Mouse (Mus musculus) WW6 (cell line): ENCODE results near the gene Ulk1.
"Not testable (repeated sequence)": the region's sequence is repeated elsewhere in the genome, so short reads cannot be mapped to it uniquely, and the experiment has no call there.

Experiments
- DNase-seq: peaks from one replicate; pipeline ENCODE4 v3.0.0-alpha.2; 2013; ENCODE audit warnings: low read depth, low spot score

Ulk1 gene

DNA sequence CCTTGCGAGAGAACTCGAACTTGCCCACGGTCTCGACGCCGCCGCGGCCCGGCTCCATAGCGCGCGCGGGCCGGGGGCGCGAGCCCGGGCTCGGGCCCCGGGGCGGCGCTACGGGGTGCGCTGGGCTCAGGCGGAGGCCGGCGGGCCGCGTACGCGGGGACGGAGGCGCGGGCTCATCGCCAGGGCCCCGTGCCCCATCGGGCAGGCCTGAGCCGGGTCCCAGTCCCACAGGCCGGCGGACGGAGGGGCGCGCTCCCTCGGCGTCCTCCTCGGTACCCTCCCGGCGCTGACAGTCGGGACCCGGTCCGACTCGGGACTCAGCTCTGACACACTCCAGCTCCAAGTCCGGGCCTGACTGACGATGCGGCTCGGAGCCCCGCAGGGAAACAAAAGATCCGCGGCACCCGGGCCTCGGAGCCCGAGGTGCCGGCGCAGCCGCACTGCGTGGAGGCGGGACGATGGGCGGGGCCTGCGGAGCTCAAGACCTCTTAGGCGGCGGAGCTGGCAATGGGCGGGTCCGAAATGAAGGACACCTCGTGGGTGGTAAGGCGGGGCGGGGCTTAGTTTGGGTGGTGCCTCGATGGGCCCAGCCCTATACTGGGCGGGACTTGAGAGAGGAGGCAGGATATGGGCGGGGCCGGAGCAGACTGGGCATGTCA lies at the start of gene Ulk1:
Gene Ulk1 (minus strand): TSS at position 431 of the 659 bp plus-strand sequence.
- peak; percentile 99 for DNase-seq

DNA sequence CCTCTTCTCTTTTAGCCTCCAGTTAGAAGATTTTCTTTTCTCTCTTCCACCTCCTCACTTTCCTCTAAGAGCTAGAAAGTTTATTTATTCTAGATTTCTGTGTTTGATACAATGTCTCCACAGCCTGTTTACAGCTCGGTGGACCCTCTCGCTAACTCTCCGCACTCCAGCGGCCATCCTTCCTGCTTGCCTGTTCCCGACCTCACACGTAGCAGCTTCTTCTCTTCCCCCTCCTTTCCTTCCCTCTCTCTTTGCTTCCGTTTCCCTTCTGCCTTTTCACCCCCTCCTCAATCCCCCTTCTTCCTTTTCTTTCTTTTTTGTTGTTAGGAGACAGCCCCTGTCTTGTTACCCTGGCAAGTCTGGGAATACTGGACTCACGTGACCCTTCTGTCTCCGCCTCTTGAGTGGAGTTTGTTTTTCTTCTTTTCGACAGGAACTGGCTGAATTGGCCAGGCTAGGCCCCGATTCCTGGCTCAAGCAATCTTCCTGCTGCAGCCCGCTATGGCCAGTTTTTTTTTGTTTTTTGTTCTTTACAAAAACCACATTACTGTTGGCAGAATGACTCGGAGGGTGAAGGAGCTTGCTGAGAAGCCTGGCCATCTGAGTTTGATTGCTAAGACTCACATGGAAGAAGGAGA lies 49.2 kb upstream of the Ulk1 start:
- no peak for DNase-seq

DNA sequence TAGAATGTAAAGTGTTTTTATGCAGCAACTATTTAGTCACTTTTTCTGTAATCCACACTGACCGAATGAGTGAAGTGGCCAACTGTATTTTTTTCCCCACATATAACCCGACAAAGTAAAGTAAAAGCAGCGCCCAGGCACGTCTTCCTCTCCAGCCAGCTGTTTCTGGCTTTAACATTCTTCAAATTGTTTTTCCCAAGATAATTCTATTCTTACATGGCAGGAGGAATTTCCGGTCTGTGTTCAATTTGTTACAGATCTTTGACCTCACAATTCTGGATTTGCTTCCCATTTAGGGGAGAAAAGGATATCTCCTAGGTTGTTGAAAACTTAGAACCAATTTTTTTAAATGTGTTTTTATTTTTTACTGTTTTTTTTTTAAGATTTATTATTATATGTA lies 47.2 kb upstream of the Ulk1 start:
- no peak for DNase-seq

DNA sequence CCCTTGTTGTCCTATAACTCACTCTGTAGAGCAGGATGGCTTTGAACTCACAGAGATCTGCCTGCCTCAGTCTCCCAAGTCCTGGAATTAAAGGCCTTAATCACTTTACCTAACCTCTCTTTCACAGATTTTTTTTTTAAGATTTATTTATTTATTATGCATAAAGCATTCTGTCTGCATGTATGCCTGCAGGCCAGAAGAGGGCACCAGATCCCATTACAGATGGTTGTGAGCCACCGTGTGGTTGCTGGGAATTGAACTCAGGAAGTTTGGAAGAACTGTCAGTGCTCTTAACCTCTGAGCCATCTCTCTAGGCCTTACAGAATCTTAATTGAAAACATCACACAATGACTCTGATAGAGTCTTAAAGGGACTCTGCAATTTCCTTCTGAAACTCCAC lies 43.1 kb upstream of the Ulk1 start:
- DNase-seq = no peak

DNA sequence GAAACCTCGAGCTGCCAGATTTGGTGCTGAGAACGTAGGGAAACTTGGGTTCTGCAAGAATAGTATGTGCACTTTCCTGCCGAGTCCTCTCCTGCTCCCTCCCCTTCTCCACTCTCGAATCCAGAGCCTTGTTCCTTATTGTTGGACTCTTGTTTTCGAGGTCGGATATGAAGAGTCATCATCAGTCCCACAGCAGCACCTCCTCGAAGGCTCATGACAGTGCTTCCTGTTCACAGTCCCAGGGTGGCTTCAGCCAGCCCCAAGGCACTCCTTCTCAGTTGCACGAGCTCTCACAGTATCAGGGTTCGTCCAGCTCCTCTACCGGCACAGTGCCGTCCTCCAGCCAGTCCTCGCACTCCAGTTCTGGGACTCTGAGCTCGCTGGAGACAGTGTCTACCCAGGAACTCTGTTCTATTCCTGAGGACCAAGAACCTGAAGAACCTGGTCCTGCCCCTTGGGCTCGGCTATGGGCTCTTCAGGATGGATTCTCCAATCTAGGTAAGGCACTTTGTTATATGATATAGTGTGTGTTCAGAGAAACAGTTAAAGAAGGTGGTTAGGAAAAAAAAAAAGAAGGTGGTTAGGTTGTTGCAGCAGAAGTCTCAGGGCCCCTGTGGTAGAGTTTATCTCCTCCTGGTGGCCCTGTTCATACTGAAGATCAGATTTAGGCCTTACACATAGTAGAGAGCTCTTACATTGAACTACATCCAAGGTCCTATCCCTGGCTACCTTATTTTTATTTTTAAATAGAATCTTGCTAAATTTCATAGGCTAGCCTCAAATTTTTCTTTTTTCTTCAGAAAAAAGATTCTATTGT lies 31.4 kb upstream of the Ulk1 start:
- no peak for DNase-seq

DNA sequence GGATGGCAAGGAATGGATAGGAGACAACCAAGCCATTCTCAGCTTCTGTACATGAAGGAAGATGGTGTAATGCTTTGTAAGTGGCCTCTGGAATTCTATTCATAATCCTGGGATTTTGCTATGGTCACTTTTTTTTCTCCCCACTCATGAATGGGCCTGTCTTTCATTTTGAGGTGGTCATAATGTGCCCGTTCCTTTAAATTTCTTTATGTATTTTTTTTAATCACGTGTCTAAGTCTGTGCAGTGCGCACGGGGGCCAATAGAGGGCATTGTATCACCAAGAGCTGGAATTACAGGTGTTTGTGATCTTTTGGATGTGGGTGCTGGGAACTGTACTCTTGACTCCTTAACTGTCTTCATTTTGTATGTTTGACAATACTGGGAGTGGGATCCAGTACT lies 30.6 kb upstream of the Ulk1 start:
- DNase-seq = peak; percentile 46

DNA sequence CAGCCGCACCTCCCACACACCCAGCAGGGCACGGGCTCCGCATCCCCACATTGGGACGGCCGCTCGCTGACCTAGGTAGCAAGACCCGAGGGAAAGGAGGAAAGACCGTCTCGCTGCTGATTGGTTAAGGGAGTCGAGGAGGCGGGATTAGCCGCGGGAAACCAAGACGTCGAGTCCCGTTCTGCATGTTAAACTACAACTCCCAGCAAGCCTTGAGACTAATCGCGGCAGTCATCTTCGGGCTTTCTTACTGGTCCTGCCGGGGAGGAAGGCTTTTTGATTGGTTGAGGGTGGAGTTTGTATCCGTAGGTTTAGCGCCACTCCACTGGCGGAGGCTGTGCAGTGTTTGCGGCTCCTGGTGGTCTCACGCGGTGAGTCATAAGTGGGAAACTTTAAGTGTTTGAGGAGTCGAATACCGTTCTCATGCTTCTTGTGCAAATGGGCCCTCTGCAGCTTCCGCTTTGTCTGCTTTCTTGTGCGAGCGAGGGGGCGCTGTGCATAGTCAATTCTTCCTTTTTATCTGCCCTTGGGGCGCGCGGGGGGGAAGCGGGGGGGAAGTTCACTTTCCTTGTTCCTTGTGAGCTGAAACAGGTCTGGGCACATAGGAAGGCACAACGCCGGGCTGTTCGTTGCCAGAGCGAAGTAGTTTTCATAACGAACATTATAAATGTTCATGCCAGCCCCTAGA lies 29.9 kb upstream of the Ulk1 start, which contains the start of the genes Hscb and Chek2:
Gene Hscb (minus strand): TSS at position 100 of the 688 bp plus-strand sequence.
Gene Chek2 (plus strand): TSS at position 302 of the 688 bp plus-strand sequence.
- DNase-seq = peak; percentile 97

DNA sequence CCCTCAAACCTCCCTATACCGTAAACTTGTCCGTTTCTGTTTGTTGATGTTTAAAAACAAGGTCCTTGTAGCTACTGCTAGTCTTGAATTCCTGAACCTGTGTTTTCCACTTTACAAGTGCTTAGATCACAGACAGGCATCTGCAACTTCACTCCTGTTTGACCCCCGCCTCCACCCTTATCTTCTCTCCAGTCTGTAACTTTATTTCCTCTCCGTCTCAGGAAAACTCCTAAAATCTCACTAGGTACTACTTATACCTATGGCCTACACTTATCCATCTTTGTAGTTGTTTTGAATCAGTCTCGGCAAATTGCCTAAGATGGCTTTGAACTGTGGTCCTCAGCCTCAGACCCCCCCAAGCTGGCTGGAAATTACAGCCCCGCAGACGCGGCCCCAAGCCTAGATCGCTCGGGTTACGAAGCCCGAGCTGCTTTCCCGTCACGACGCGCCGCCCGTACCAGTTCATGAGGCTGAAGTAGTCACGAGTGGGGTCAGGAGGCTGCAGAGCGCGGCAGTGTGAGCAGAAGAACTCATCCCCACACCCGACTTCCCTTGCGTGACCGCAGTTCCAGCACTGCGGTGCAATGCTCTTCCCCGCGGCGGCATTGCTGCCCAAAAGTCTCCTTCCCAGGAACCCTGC lies 29.3 kb upstream of the Ulk1 start:
- no peak for DNase-seq

DNA sequence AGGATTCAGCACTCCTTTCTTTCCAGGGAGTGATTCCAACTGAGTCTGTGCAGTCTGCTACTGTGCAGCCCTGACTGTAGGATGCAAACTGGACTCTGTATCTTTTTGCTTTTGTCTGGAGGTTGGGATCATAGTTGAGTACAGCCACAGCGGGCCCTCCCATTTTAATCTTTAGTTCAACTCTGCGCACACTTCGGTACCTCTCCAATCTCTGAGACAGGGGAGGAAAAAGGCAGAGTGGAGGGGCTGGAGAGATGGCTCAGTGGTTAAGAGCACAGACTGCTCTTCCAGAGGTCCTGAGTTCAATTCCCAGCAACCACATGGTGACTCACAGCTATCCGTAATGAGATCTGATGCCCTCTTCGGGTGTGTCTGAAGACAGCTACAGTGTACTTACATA lies 28.1 kb upstream of the Ulk1 start:
- DNase-seq = not testable (repeated sequence)

DNA sequence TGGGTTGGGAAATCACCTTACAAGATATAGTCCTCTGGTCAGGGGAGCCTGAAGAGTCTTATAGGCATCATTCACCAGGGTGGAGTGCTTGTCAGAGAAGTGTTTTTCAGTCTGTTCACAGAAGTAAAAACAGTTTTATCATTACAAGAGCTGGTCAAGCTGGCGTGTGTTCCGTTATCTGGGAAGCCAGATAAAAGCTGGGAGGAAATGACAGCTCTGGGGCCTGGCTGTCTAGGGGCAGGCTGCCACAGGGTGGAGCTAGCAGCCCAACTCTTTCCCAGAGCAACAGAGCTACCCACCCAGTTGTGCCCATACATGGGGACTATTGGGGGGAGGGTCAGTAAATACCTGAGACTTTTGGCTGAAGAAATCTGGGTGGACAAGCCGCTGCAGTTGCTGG lies 26.1 kb upstream of the Ulk1 start:
- DNase-seq = no peak

DNA sequence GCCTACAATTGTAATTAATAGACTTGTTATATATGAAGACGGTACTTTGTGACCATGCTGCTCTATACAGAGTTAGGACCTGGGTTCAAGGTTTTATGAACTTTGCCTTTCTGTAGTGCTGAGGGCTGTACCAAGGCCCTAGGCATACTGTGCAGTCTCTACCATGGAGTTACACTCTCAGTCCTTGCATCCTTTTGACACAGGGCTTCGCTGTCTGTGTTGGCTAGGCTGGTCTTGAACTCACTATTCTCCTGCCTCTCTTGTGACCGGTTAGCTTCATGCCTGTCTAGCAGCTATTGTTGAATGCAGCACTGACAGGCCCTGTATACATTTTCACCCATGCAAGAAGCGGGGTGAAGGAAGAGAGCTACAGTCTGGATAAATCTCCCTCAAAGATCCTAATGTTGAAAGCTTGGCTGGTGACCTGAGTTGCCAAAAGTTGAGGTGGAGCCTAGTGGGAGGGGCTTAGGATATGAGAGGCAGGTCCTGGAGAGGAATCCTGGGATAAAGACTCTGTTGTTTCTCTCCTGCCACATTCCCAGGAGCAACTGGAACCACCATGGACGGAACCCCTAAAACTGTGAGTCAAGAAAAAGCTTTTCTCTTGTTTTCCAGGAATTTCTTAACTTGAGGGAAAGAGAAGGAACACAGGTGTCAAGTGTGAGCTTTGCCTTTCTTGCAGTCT lies 21.3 kb upstream of the Ulk1 start:
- no peak for DNase-seq

DNA sequence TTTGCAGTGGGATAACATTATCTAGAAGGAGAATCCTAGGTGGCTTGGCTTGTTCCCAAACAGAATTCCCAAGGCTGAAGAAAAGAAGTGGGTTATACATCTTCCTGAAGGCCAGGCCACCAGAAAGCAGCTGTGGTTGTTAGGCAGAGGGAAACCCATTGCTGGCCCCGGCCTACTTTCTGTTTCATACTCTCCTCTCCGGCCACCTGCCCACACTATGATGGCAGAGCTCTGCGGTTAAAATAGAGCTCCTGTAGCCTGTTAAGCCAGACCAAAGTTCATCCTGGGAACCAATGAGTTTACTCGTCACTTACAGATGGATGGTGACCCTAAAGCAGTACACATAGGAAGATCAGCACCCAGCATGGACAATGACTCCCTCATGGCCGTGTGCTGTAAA lies 17.7 kb upstream of the Ulk1 start:
- no peak for DNase-seq

DNA sequence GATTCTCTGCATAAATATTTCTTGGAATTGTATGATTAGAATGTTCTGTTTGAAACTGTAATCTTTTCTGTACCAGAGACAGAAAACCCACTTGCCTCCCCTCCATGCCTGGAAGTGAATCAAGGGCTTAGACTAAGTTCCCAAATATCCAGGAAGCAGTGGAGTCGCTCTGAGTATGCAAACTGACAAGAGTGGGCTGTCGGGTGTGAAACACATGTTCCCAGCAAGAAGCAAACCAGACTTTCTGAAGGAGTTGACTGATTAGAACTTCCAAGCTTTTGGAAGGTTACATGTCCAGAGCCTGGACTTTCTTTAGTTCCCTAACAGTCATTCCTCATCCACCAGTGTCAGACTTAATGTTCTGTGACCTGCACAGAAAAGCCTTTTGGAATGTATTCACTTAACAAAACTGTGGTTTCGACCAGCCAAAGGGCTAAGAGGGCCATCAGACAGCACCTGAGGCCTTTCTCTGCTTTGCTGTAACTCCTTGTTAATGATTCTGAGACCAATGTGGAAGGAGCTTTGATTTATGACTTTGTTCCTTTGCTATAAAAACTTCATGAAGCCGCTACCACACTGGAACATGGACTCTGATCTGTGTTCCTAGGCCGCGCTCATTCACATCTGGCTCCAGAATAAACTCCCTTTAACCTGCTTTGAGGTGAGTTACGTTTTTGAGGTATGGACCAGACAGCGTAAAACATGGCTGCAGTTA lies 17.0 kb upstream of the Ulk1 start:
- no peak for DNase-seq

DNA sequence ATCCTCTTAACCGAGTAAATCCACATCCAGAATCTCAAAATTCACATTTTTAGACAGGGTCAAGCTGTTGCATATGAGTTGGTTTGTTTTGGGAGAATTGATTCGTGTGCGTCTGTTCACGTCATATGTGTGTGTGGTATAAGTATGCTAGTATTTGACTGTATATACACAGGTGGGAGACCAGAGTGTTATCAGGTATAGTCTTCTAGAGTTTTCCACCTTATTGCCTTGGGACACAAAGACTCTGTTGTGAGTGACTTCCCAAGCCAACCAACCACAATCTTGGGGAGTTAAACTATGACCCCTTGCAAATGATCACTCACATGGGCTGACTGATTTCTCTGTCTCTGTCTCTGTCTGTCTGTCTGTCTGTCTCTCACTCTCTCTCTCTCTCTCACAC lies 14.5 kb upstream of the Ulk1 start:
- DNase-seq = no peak

DNA sequence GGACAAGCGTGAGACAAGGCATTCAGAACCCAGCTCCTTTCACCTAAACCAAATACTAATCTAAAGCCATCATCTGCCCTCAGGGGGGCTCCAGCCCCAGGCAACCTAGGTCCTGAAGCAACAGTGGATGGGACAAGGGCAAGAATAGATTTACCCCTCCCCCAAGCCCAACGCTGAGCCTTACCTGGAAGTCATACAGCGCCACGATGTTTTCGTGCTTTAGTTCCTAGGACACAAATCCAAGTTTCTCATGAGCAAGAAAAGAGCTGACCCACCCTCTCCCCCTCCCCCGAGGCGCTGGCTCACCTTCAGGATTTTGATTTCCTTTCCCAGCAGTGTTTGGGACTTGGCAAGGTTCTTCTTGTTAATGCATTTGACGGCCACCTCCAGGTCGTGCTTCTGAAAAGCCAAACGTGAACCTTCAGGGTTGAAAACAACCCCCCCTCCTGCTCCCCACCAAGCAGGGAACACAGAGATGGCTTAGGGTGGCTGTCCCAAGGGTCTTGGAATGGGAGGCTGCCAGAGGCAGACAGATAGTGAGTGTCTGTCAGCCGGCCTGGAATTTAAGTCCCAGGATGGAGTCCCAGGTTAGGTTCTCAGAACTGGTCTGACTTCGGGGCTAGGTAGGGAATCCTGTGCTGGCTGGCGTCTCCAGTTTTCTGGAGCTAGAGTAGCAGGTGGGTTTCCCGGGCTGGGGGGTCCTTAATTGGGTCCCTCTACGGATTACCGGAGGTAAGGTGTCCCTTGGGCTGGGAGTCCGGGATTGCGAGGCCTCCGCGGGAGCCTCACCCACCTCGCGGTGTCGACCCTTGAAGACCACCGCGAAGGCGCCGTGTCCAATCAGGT lies 853 bp downstream of the Ulk1 start:
- DNase-seq = no peak

DNA sequence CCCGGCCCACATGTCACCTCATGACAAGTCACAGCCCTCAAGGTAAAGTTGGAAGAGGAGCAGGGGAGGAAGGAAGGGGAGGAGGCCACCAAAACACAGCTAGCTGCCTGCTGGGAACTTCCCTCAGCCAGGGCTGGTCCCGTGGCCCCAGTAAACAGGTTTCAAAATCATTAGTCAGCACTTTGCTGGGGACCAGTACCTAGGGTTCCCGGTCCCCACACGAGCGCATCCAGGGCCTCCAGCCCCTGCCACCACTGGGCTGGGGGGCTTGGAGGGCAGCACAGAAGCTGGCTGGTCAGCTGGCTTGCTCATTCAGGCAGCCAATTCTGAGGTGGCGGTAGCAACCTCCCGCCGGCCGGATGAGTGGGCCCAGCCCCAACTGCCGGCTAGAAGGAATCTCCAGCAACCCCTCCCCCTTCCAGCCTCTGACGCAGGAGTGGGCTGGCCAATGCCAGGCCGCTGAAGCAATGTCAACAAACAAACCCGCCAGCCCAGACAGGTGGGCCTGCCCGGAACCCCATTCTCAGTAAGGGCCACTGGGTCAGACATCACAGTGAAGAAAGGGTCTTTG lies 1.8 kb downstream of the Ulk1 start:
- no peak for DNase-seq

DNA sequence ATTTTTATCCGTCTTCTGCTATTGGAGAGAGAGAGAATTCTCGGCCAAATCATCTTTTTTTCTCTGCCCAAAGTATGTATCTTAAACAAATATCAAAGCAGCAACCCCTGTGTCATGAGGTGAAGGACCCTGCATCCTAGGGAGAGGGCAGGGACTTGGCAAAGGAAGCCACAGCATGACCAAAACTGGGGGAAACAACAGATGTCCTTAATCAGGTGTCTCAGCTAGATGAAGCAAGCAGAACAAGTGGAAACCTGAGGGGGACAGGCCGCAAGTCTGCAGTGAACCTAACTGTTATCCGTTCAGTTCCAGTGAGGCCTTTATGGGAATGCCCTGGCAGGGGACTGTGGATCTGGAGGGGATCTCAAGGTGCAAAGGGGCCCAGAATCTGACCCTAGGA lies 2.4 kb downstream of the Ulk1 start:
- DNase-seq = no peak

DNA sequence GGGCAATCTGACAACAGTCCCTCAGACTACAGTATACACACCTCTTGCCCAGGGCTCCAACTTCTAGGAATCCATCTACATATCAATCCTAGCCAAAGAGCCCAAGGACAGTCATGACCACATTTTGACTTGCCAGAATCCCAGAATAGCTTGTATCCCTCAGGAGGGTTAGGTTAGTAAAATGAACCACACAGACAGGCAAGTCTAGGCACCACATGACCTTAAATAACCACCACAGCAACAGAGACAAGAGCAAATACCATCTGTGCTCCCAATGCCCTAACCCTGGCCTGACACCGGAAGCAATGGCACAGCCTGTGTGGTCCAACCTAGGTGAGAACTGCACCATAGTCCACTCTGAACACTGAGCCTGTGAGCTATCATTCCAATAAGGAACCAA lies 3.2 kb downstream of the Ulk1 start:
- DNase-seq = no peak

DNA sequence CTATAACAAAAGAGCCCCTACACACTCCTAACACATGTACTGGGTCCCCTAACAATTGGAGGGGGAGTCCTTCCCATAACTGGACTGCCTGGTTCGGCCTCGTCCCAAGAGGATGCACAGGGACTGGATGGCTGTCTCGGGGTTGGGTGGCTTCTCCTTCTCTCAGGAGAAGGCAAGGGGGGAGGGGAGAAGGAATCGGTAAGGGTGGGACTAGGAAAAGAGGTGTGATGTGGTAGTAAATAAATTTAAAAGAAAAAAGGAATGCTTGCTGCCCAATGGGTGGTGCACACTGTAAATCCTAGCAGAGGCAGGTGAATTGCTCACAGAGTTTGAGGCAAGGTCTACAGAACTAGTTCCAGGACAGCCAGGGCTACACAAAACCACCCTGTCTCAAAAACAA lies 3.7 kb downstream of the Ulk1 start:
- DNase-seq = no peak
